Mouse (Mus musculus): ENCODE measurements around the gene Itpkb. TPM values are rescaled to one million over a fixed set of nuclear protein-coding genes. Genes with fewer than 3 reads are reported as not detected.

Gene Itpkb
- polyA plus RNA-seq, 1 experiment = 0.03 TPM

DNA sequence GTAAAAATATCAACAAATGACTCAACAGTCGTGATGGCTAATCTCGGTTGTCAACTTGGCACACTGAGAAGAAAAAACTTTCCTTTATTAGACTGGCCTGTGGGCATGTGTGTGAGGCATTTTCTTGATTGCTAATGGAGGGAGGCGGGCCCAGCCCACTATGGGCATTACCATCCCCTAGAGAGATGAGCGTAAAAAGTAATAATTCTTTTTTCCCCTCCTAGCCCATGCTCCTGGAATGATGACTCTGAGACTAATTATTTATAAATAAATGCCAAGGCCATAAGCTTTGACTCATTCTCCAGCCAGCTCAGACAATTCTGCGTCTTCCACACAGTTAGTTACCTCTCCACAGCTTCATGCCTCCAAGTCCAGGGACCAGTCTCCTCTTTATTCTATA is 6.8 kb upstream of the Itpkb start:
- TF ChIP-seq GATA1 (IDR thresholded peaks at IDR 0.05; ENCODE audit: low read length) (no peak), TAL1 (IDR thresholded peaks at IDR 0.05; ENCODE audit: low read length) (no peak)
- Histone ChIP-seq H3K9me3 (ENCODE audit: control insufficient read depth, low read length) (no peaks in the 10 kb centered on the region), H3K4me1 (ENCODE audit: control insufficient read depth) (no peaks in the 10 kb centered on the region), H3K27me3 (ENCODE audit: control insufficient read depth) (peaks cover 1% of the 10 kb centered on the region; the same call in 1 of the 2 replicates), H3K4me3 (replicated peaks) (no peak overlapping the region), H3K36me3 (ENCODE audit: control insufficient read depth) (no peaks in the 10 kb centered on the region)

DNA sequence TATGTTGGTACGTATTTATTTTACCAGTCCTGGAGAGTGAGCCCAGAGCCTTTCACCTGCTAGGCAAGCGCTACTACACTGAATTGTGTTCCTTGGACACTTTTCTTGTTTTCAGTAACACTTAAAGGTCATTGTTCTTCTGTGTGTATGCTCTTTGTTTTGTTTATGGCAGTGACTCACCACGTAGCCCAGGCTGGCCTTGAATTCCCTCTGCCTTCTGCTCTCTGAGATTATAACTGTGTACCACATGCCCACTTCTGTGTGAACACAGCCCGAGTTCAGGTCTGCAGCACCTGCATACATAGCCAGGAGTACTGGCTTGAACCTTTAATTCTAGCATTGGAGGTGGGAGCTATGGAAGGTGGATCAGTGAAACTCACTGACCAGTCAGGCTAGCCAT is 6.0 kb upstream of the Itpkb start:
- no peak for TF ChIP-seq TAL1 (IDR thresholded peaks at IDR 0.05; ENCODE audit: low read length)
- no peak for TF ChIP-seq GATA1 (IDR thresholded peaks at IDR 0.05; ENCODE audit: low read length)
- peaks cover 8% of the 10 kb centered on the region for H3K27me3 ChIP-seq (ENCODE audit: control insufficient read depth)
- H3K9me3 ChIP-seq (ENCODE audit: control insufficient read depth, low read length) = no peaks in the 10 kb centered on the region
- no peaks in the 10 kb centered on the region for H3K36me3 ChIP-seq (ENCODE audit: control insufficient read depth)
- peaks cover under 1% of the 10 kb centered on the region; the same call in 1 of the 2 replicates for H3K4me1 ChIP-seq (ENCODE audit: control insufficient read depth)
- no peak overlapping the region for H3K4me3 ChIP-seq (replicated peaks)

DNA sequence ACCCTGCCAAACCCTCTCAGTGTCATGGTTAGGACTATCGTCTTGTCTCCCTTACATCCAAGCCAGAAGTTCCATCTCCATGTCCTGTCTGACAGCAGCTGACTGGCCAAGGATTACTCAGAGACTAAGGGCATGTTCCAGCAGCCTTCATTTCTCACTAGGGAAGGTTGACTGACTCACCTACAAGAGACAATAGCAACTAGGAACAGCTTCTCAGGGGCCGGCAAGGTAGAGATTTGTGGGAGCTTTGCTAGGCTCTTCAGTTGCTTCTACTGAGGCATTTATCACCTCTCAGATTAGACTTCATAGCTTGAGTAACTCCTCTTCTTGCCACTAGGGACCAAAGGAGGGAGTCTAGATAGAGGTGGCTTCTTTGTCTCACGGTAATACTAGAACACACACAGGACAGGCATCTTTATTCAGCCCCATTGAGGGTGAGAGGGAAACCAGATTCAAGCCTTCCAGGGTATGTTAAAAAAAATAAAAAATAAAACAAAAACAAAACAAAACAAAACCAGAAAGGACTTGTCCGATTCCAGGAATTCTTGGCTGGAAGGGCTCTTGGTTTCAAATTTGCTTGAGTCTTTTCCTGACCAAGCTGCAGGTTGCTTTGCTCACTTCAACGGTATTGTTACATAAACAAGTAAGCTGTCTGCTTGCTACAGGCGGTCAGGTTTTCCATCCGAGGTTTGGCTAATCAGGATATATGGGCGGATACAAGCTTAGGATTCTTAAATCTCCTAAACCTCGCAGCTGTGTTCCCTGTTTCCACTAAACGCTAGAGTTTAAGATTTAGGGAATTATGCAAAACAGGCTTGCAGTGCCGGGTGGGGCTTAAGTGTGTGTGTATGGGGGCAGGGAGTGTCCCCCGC is 1.3 kb upstream of the Itpkb start:
- Histone ChIP-seq H3K27me3 (ENCODE audit: control insufficient read depth) (peaks cover 55% of the 10 kb centered on the region), H3K9me3 (ENCODE audit: control insufficient read depth, low read length) (no peaks in the 10 kb centered on the region), H3K4me1 (ENCODE audit: control insufficient read depth) (peaks cover 32% of the 10 kb centered on the region), H3K4me3 (replicated peaks) (no peak overlapping the region), H3K36me3 (ENCODE audit: control insufficient read depth) (no peaks in the 10 kb centered on the region)
- TF ChIP-seq GATA1 (IDR thresholded peaks at IDR 0.05; ENCODE audit: low read length) = no peak
- TF ChIP-seq TAL1 (IDR thresholded peaks at IDR 0.05; ENCODE audit: low read length) = no peak

DNA sequence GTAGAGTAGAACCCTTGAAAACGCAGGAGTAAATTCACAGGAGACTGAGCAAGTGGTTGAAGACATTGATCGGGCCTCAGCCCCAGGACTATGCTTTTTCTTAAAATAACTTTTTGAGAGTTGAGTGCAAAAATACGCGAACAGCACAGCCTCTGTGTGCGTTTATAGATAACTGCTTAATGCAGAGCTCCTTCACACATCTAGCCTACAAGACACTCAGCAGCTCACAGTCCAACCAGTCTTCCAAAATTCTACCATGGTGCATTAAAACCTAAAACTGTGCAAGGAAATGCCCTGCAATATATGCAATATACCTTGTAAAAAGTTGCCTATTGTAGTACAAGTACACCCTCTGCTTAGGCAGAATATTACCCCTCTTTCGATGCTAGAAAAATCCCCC is 579 bp upstream of the Itpkb start:
- Histone ChIP-seq H3K4me3 (replicated peaks) (no peak overlapping the region), H3K27me3 (ENCODE audit: control insufficient read depth) (peaks cover 57% of the 10 kb centered on the region), H3K4me1 (ENCODE audit: control insufficient read depth) (peaks cover 34% of the 10 kb centered on the region)

DNA sequence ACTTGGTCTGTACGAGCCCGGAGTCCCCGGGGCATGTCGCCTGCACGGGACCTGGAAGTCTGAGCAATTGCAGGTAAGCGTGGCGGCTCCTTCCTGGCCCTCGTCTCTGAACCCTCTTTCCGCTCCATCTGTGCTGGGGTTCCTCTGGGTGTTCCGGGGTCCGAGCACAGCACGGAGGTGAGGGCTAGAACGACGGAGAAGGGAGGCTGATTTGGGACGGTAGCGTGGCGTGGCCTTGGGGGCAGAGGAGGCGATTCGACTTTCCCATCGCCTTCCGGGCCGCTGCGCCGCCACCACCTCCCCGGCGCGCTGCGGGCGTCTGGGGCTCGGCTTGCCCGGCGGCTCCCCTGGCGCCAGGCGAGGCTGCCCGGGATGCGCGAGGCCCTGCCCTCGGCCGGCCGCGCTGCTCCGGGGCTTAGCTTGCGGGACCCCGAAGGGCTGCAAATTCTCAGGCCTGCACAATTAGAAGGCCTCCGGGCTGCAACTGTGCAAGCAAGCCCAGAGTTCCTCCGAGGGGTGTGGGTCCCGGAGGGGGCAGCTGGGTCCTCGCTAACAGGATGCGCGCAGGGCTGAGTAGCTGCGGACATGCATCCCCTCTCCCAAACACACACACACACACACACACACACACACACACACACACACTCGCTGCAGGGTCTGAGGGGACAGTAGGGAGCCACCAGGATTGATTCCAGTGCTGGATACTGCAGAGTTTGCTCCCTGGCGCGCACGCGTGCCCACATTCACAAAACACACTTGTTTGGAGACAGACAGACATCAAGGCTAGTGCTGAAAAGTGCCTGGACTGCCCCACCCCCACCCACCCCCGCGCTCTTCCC is 641 bp downstream of the Itpkb start:
- peaks cover 34% of the 10 kb centered on the region for H3K4me1 ChIP-seq (ENCODE audit: control insufficient read depth)
- no peaks in the 10 kb centered on the region for H3K36me3 ChIP-seq (ENCODE audit: control insufficient read depth)
- H3K27me3 ChIP-seq (ENCODE audit: control insufficient read depth) = peaks cover 60% of the 10 kb centered on the region
- TF ChIP-seq GATA1 (IDR thresholded peaks at IDR 0.05; ENCODE audit: low read length) (no peak), TAL1 (IDR thresholded peaks at IDR 0.05; ENCODE audit: low read length) (no peak)
- no peaks in the 10 kb centered on the region for H3K9me3 ChIP-seq (ENCODE audit: control insufficient read depth, low read length)
- H3K4me3 ChIP-seq (replicated peaks) = peak overlapping the region; percentile 61

More for the DNA sequence above, 579 bp upstream of the Itpkb start:
- Histone ChIP-seq H3K9me3 (ENCODE audit: control insufficient read depth, low read length) (no peaks in the 10 kb centered on the region), H3K36me3 (ENCODE audit: control insufficient read depth) (no peaks in the 10 kb centered on the region)
- no peak for TF ChIP-seq GATA1 (IDR thresholded peaks at IDR 0.05; ENCODE audit: low read length)
- TF ChIP-seq TAL1 (IDR thresholded peaks at IDR 0.05; ENCODE audit: low read length) = no peak

DNA sequence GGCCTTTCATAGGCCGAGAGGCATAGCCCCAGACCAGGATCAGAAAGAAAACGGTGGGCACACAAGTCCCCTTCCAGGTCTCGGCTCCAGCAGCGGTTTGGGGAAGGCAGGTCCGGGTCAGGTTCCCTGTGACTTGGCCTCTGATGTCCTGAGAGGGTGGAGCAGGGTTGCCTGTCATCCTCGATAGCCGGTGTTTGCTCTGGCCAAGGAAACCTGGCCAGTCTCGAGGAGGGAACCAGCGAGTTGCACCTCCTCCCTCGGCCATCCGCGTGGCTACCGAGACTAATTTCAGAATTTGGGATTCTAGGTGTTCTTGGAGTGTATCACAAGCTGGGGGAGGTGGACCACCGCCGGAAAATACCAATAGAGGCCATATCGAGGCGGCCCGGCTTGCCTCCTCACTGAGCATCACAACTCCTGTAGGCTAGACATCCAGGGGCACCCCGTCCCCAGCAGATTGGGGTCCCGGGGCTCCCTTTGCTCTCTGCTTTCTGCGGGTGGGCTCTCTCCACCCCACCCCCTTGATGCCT is 1.3 kb downstream of the Itpkb start:
- H3K4me3 ChIP-seq (replicated peaks) = peak overlapping the region; percentile 61
- TF ChIP-seq TAL1 (IDR thresholded peaks at IDR 0.05; ENCODE audit: low read length) = no peak
- no peaks in the 10 kb centered on the region for H3K36me3 ChIP-seq (ENCODE audit: control insufficient read depth)
- H3K4me1 ChIP-seq (ENCODE audit: control insufficient read depth) = peaks cover 34% of the 10 kb centered on the region
- H3K27me3 ChIP-seq (ENCODE audit: control insufficient read depth) = peaks cover 60% of the 10 kb centered on the region
- no peaks in the 10 kb centered on the region for H3K9me3 ChIP-seq (ENCODE audit: control insufficient read depth, low read length)

DNA sequence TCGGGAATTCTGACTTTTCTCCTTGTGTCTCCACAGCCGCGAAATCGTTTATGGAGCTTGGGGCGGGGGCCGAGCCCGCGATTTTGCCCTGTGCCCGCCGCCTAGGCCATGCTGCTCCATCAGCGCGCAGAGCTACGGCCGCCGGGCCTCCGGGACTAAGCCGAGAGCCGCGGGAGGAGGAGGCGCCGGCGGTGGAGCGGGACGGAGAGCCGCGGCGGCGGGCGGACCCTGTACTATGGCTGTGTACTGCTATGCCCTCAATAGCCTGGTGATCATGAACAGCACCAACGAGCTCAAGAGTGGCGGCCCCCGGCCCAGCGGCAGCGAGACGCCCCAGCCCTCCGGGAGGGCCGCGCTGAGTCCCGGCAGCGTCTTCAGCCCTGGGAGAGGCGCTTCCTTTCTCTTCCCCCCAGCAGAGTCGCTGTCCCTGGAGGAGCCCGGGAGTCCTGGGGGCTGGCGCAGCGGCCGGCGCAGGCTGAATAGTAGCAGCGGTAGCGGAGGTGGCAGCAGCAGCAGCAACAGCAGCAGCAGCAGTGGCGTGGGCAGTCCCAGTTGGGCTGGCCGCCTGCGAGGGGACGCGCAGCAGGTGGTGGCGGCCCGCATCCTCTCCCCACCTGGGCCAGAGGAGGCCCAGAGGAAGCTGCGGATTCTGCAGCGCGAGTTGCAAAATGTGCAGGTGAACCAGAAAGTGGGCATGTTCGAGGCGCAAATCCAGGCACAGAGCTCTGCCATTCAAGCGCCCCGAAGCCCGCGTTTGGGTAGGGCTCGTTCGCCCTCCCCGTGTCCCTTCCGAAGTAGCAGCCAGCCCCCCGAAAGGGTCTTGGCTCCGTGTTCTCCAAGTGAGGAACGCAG is 2.0 kb downstream of the Itpkb start:
- Histone ChIP-seq H3K27me3 (ENCODE audit: control insufficient read depth) (peaks cover 60% of the 10 kb centered on the region), H3K9me3 (ENCODE audit: control insufficient read depth, low read length) (no peaks in the 10 kb centered on the region), H3K4me3 (replicated peaks) (peak overlapping the region; percentile 61), H3K36me3 (ENCODE audit: control insufficient read depth) (no peaks in the 10 kb centered on the region), H3K4me1 (ENCODE audit: control insufficient read depth) (peaks cover 34% of the 10 kb centered on the region)
- TF ChIP-seq GATA1 (IDR thresholded peaks at IDR 0.05; ENCODE audit: low read length) (no peak), TAL1 (IDR thresholded peaks at IDR 0.05; ENCODE audit: low read length) (no peak)

DNA sequence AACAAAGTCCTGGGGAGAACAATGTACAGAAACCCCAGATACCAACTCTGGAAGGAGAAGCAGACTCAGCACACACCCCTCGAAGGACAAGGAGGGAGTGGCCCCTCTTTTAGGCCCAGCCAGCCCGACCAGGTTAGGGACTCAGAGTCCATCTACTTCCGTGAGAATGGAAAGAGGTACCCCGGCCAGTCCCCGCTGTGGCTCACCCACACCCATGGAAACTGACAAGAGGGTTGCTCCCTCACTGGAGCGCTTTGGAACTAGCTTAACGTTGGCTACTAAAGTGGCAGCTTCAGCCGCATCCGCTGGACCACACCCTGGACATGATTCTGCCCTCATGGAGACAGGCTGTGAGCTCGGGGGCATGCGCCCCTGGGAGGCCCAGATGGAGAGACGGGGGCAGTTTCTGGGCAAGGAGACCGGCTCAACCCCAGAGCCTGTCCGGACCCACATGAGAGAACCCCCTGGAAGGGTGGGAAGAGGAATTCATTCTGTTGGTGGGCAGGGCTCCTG is 2.7 kb downstream of the Itpkb start:
- Histone ChIP-seq H3K4me1 (ENCODE audit: control insufficient read depth) (peaks cover 34% of the 10 kb centered on the region), H3K36me3 (ENCODE audit: control insufficient read depth) (no peaks in the 10 kb centered on the region), H3K27me3 (ENCODE audit: control insufficient read depth) (peaks cover 60% of the 10 kb centered on the region), H3K4me3 (replicated peaks) (no peak overlapping the region), H3K9me3 (ENCODE audit: control insufficient read depth, low read length) (no peaks in the 10 kb centered on the region)
- TF ChIP-seq GATA1 (IDR thresholded peaks at IDR 0.05; ENCODE audit: low read length) = no peak
- TF ChIP-seq TAL1 (IDR thresholded peaks at IDR 0.05; ENCODE audit: low read length) = no peak
